Mouse (Mus musculus): ENCODE data around the gene Slc7a6os. TPM values are rescaled to one million over a fixed set of nuclear protein-coding genes. Genes with fewer than 3 reads are reported as not detected.

The Slc7a6os gene
- polyA plus RNA-seq, 1 experiment from 2014 or later: 34.5 TPM

GRCm38 (mm10) chr8:106151041-106151440 lies 59.7 kb downstream of the Slc7a6os start:
- ATAC-seq (replicated peaks; ENCODE audit: low FRiP score, low TSS enrichment, low read depth) (no peak), DNase-seq (ENCODE audit: low spot score) (no peak)
- H3K36me3 ChIP-seq (ENCODE audit: control insufficient read depth, insufficient read depth, low read length): peaks cover 16% of the 10 kb centered on the region
- H3K4me1 ChIP-seq (replicated peaks; ENCODE audit: control insufficient read depth, insufficient read depth, low read length): peaks cover 7% of the 10 kb centered on the region; the same call in 1 of the 2 replicates
- WGBS: 74% methylated on average over 9 of the region's 9 CpGs
- no peaks in the 10 kb centered on the region for H3K9me3 ChIP-seq (ENCODE audit: control insufficient read depth, low read length)
- no peak overlapping the region for H3K27ac ChIP-seq (ENCODE audit: low read depth)
- no peaks in the 10 kb centered on the region for H3K27me3 ChIP-seq (replicated peaks; ENCODE audit: control insufficient read depth, insufficient read depth, low read length)
- H3K4me2 ChIP-seq (ENCODE audit: low read length): peak overlapping the region; percentile 74
- H3K4me3 ChIP-seq (ENCODE audit: low read depth, low read length): peak overlapping the region; percentile 75
- H3K9ac ChIP-seq (ENCODE audit: low read length): peak overlapping the region; percentile 62; the same call in 1 of the 2 replicates

Other genes starting within 250 kb of the Slc7a6os start
- gene Slc12a4, start 244.8 kb downstream of the Slc7a6os start, polyA plus RNA-seq (2014; fragmentation: Nextera tagmentation; extraction: Ambion mirVana): 27.8 and 28.6 TPM in 2 replicates
- not detected in 2 replicates for gene Dpep3, start 231.5 kb downstream of the Slc7a6os start, polyA plus RNA-seq (2014; fragmentation: Nextera tagmentation; extraction: Ambion mirVana)
- 18.3 and 18.7 TPM in 2 replicates for gene Dus2, start 219.6 kb downstream of the Slc7a6os start, polyA plus RNA-seq (2014; fragmentation: Nextera tagmentation; extraction: Ambion mirVana)
- not detected in 2 replicates for gene Dpep2nb, start 205.0 kb downstream of the Slc7a6os start, polyA plus RNA-seq (2014; fragmentation: Nextera tagmentation; extraction: Ambion mirVana)
- 16.9 and 17.9 TPM in 2 replicates for gene Ddx28, start 199.1 kb downstream of the Slc7a6os start, polyA plus RNA-seq (2014; fragmentation: Nextera tagmentation; extraction: Ambion mirVana)
- 6.9 and 7.6 TPM in 2 replicates for gene Nfatc3, start 152.1 kb downstream of the Slc7a6os start, polyA plus RNA-seq (2014; fragmentation: Nextera tagmentation; extraction: Ambion mirVana)
- 22.4 and 25.4 TPM in 2 replicates for gene Esrp2, start 74.0 kb downstream of the Slc7a6os start, polyA plus RNA-seq (2014; fragmentation: Nextera tagmentation; extraction: Ambion mirVana)
- gene Pla2g15, start 60.5 kb downstream of the Slc7a6os start, polyA plus RNA-seq (2014; fragmentation: Nextera tagmentation; extraction: Ambion mirVana): 4.1 and 5.0 TPM in 2 replicates
- 68.9 and 73.2 TPM in 2 replicates for gene Slc7a6, start 42.1 kb downstream of the Slc7a6os start, polyA plus RNA-seq (2014; fragmentation: Nextera tagmentation; extraction: Ambion mirVana)
- 61.2 and 64.6 TPM in 2 replicates for gene Prmt7, start within 50 bp of the Slc7a6os start, polyA plus RNA-seq (2014; fragmentation: Nextera tagmentation; extraction: Ambion mirVana)
- 20.0 and 20.4 TPM in 2 replicates for gene Smpd3, start 127.1 kb upstream of the Slc7a6os start, polyA plus RNA-seq (2014; fragmentation: Nextera tagmentation; extraction: Ambion mirVana)
- 21.2 and 23.0 TPM in 2 replicates for gene Zfp90, start 204.4 kb upstream of the Slc7a6os start, polyA plus RNA-seq (2014; fragmentation: Nextera tagmentation; extraction: Ambion mirVana)

All from intestine, embryonic 14.5 days (tissue).